Mouse (Mus musculus): ENCODE results near the gene Pan3. TPM values are rescaled to one million over a fixed set of nuclear protein-coding genes. Genes with fewer than 3 reads are reported as not detected.
A peak's percentile ranks its signal among the peaks of the same experiment; 100 is the strongest.

The Pan3 gene
- polyA plus RNA-seq, 1 experiment from 2014 or later: 70.0 TPM

GRCm38 (mm10) chr5:147566335-147566734, 136.4 kb downstream of the Pan3 start:
- Histone ChIP-seq H3K27ac (no peak overlapping the region), H3K4me1 (no peaks in the 10 kb centered on the region), H3K4me2 (no peak overlapping the region), H3K4me3 (no peak overlapping the region), H3K36me3 (no peaks in the 10 kb centered on the region), H3K9me3 (no peaks in the 10 kb centered on the region), H3K9ac (no peak overlapping the region), H3K27me3 (no peaks in the 10 kb centered on the region)
- ATAC-seq (ENCODE audit: borderline replicate concordance, extremely low read depth, low FRiP score, low TSS enrichment): no peak
- WGBS: 47% methylated on average over 7 of the region's 7 CpGs

GRCm38 (mm10) chr5:147572695-147573094, 142.7 kb downstream of the Pan3 start:
- no peaks in the 10 kb centered on the region for H3K27me3 ChIP-seq
- no peaks in the 10 kb centered on the region for H3K9me3 ChIP-seq
- H3K36me3 ChIP-seq: no peaks in the 10 kb centered on the region
- no peak overlapping the region for H3K27ac ChIP-seq
- H3K4me3 ChIP-seq: no peak overlapping the region
- H3K4me1 ChIP-seq: no peaks in the 10 kb centered on the region
- H3K9ac ChIP-seq: no peak overlapping the region
- no peak overlapping the region for H3K4me2 ChIP-seq
- WGBS: 72% methylated on average over 7 of the region's 7 CpGs
- no peak for ATAC-seq (ENCODE audit: borderline replicate concordance, extremely low read depth, low FRiP score, low TSS enrichment)

GRCm38 (mm10) chr5:147573555-147573954, 143.6 kb downstream of the Pan3 start:
- no peak for ATAC-seq (ENCODE audit: borderline replicate concordance, extremely low read depth, low FRiP score, low TSS enrichment)
- WGBS: 70% methylated on average over 1 of the region's 1 CpGs
- no peaks in the 10 kb centered on the region for H3K36me3 ChIP-seq
- no peak overlapping the region for H3K27ac ChIP-seq
- H3K9me3 ChIP-seq: no peaks in the 10 kb centered on the region
- H3K27me3 ChIP-seq: no peaks in the 10 kb centered on the region
- H3K4me3 ChIP-seq: no peak overlapping the region
- H3K4me2 ChIP-seq: no peak overlapping the region
- no peak overlapping the region for H3K9ac ChIP-seq
- no peaks in the 10 kb centered on the region for H3K4me1 ChIP-seq

- H3K36me3 ChIP-seq: no peaks in the 10 kb centered on the region
- no peaks in the 10 kb centered on the region for H3K27me3 ChIP-seq
- ATAC-seq (ENCODE audit: borderline replicate concordance, extremely low read depth, low FRiP score, low TSS enrichment): peak; percentile 40
- H3K4me2 ChIP-seq: no peak overlapping the region
- no peak overlapping the region for H3K4me3 ChIP-seq
- H3K9ac ChIP-seq: no peak overlapping the region
- H3K4me1 ChIP-seq: no peaks in the 10 kb centered on the region
- H3K27ac ChIP-seq: no peak overlapping the region
- WGBS: 51% methylated on average over 8 of the region's 8 CpGs
- no peaks in the 10 kb centered on the region for H3K9me3 ChIP-seq
Observed at GRCm38 (mm10) chr5:147574517-147574916, 144.6 kb downstream of the Pan3 start.

GRCm38 (mm10) chr5:147577003-147577402, 147.0 kb downstream of the Pan3 start:
- no peaks in the 10 kb centered on the region for H3K27me3 ChIP-seq
- H3K9ac ChIP-seq: no peak overlapping the region
- H3K4me2 ChIP-seq: no peak overlapping the region
- ATAC-seq (ENCODE audit: borderline replicate concordance, extremely low read depth, low FRiP score, low TSS enrichment): no peak
- no peaks in the 10 kb centered on the region for H3K4me1 ChIP-seq
- H3K36me3 ChIP-seq: no peaks in the 10 kb centered on the region
- no peak overlapping the region for H3K4me3 ChIP-seq
- H3K27ac ChIP-seq: no peak overlapping the region
- no peaks in the 10 kb centered on the region for H3K9me3 ChIP-seq
- WGBS: 45% methylated on average over 6 of the region's 6 CpGs

- peaks cover 2% of the 10 kb centered on the region; the same call in 1 of the 2 replicates for H3K4me1 ChIP-seq
- no peak overlapping the region for H3K4me2 ChIP-seq
- H3K9ac ChIP-seq: no peak overlapping the region
- no peak overlapping the region for H3K27ac ChIP-seq
- no peaks in the 10 kb centered on the region for H3K27me3 ChIP-seq
- no peak for ATAC-seq (ENCODE audit: borderline replicate concordance, extremely low read depth, low FRiP score, low TSS enrichment)
- no peak overlapping the region for H3K4me3 ChIP-seq
- no peaks in the 10 kb centered on the region for H3K36me3 ChIP-seq
- H3K9me3 ChIP-seq: no peaks in the 10 kb centered on the region
- 87% methylated on average over 7 of the region's 7 CpGs for WGBS
Observed at GRCm38 (mm10) chr5:147579148-147579547, 149.2 kb downstream of the Pan3 start.

- no peak overlapping the region for H3K4me2 ChIP-seq
- no peaks in the 10 kb centered on the region for H3K27me3 ChIP-seq
- no peak overlapping the region for H3K4me3 ChIP-seq
- H3K27ac ChIP-seq: no peak overlapping the region
- no peaks in the 10 kb centered on the region for H3K9me3 ChIP-seq
- ATAC-seq (ENCODE audit: borderline replicate concordance, extremely low read depth, low FRiP score, low TSS enrichment): no peak
- H3K36me3 ChIP-seq: no peaks in the 10 kb centered on the region
- H3K9ac ChIP-seq: no peak overlapping the region
- WGBS: 58% methylated on average over 8 of the region's 8 CpGs
- peaks cover 5% of the 10 kb centered on the region; the same call in 1 of the 2 replicates for H3K4me1 ChIP-seq
Observed at GRCm38 (mm10) chr5:147579691-147580090, 149.7 kb downstream of the Pan3 start.

- peaks cover 5% of the 10 kb centered on the region; the same call in 1 of the 2 replicates for H3K4me1 ChIP-seq
- no peak overlapping the region for H3K9ac ChIP-seq
- no peak overlapping the region for H3K4me2 ChIP-seq
- H3K27ac ChIP-seq: no peak overlapping the region
- no peaks in the 10 kb centered on the region for H3K27me3 ChIP-seq
- no peak overlapping the region for H3K4me3 ChIP-seq
- ATAC-seq (ENCODE audit: borderline replicate concordance, extremely low read depth, low FRiP score, low TSS enrichment): no peak
- WGBS: 68% methylated on average over 13 of the region's 13 CpGs
- no peaks in the 10 kb centered on the region for H3K36me3 ChIP-seq
- no peaks in the 10 kb centered on the region for H3K9me3 ChIP-seq
Observed at GRCm38 (mm10) chr5:147580181-147580580, 150.2 kb downstream of the Pan3 start.

GRCm38 (mm10) chr5:147583702-147584298, 153.8 kb downstream of the Pan3 start:
- Histone ChIP-seq H3K9me3 (no peaks in the 10 kb centered on the region), H3K27ac (no peak overlapping the region), H3K36me3 (no peaks in the 10 kb centered on the region), H3K9ac (no peak overlapping the region), H3K4me1 (peaks cover 5% of the 10 kb centered on the region; the same call in 1 of the 2 replicates), H3K4me3 (no peak overlapping the region), H3K4me2 (0 out of 2 replicates have a peak overlapping the region, but pooled peaks have one; percentile 30), H3K27me3 (no peaks in the 10 kb centered on the region)
- no peak for ATAC-seq (ENCODE audit: borderline replicate concordance, extremely low read depth, low FRiP score, low TSS enrichment)
- 35% methylated on average over 14 of the region's 14 CpGs for WGBS

- Histone ChIP-seq H3K4me2 (no peak overlapping the region), H3K27ac (peak overlapping the region; percentile 55; the same call in 1 of the 2 replicates)
- ATAC-seq (ENCODE audit: borderline replicate concordance, extremely low read depth, low FRiP score, low TSS enrichment): no peak
Observed at GRCm38 (mm10) chr5:147584648-147585047, 154.7 kb downstream of the Pan3 start.

GRCm38 (mm10) chr5:147585070-147585469, 155.1 kb downstream of the Pan3 start:
- peak overlapping the region; percentile 55; the same call in 1 of the 2 replicates for H3K27ac ChIP-seq
- WGBS: 62% methylated on average over 1 of the region's 1 CpGs

More at GRCm38 (mm10) chr5:147584648-147585047, 154.7 kb downstream of the Pan3 start:
- no peak overlapping the region for H3K4me3 ChIP-seq
- peaks cover 5% of the 10 kb centered on the region for H3K4me1 ChIP-seq
- no peaks in the 10 kb centered on the region for H3K9me3 ChIP-seq
- no peaks in the 10 kb centered on the region for H3K27me3 ChIP-seq
- WGBS: 60% methylated on average over 9 of the region's 9 CpGs
- no peak overlapping the region for H3K9ac ChIP-seq
- no peaks in the 10 kb centered on the region for H3K36me3 ChIP-seq

GRCm38 (mm10) chr5:147589814-147590213, 159.9 kb downstream of the Pan3 start:
- H3K4me2 ChIP-seq: no peak overlapping the region
- peaks cover 3% of the 10 kb centered on the region; the same call in 1 of the 2 replicates for H3K4me1 ChIP-seq
- ATAC-seq (ENCODE audit: borderline replicate concordance, extremely low read depth, low FRiP score, low TSS enrichment): peak; percentile 60

More at GRCm38 (mm10) chr5:147585070-147585469, 155.1 kb downstream of the Pan3 start:
- peaks cover 7% of the 10 kb centered on the region for H3K4me1 ChIP-seq
- H3K4me2 ChIP-seq: no peak overlapping the region
- H3K9ac ChIP-seq: no peak overlapping the region
- no peak overlapping the region for H3K4me3 ChIP-seq
- no peak for ATAC-seq (ENCODE audit: borderline replicate concordance, extremely low read depth, low FRiP score, low TSS enrichment)
- H3K27me3 ChIP-seq: no peaks in the 10 kb centered on the region
- H3K36me3 ChIP-seq: no peaks in the 10 kb centered on the region
- H3K9me3 ChIP-seq: no peaks in the 10 kb centered on the region

More at GRCm38 (mm10) chr5:147589814-147590213, 159.9 kb downstream of the Pan3 start:
- WGBS: 34% methylated on average over 12 of the region's 12 CpGs
- Histone ChIP-seq H3K4me3 (no peak overlapping the region), H3K9me3 (no peaks in the 10 kb centered on the region), H3K27ac (peak overlapping the region; percentile 63; the same call in 1 of the 2 replicates), H3K9ac (no peak overlapping the region), H3K36me3 (no peaks in the 10 kb centered on the region), H3K27me3 (no peaks in the 10 kb centered on the region)
